Mouse (Mus musculus): ENCODE measurements at regions not wholly inside any gene's neighbourhood (a gene's known extent, or its start where the extent isn't known, plus 50 kb on each side); places are given as distances from the start of the nearest gene placed in this dataset.
"Not testable (repeated sequence)": the region's sequence is repeated elsewhere in the genome, so short reads cannot be mapped to it uniquely, and the experiment has no call there.

DNA sequence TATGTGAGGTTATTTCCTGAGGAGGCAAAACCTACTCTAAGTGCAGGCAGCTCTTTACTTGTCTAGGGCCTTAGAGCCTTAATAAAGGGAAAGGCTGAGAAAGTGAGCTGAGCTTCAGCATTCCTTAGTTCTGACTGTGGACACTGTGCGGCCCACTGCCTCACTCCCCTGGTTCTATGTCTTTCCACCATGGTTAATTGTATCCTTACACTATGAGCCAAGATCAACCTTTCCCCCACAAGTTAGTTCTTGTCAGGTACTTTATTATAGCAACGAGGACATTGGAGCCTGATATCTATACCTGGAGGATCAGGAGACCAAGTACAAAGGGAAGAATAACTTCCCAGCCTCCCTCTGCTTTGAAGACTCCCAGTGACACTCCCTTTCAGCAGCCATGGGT lies 101.7 kb upstream of the Tbl1xr1 start:
- DNase-seq, result no peak

DNA sequence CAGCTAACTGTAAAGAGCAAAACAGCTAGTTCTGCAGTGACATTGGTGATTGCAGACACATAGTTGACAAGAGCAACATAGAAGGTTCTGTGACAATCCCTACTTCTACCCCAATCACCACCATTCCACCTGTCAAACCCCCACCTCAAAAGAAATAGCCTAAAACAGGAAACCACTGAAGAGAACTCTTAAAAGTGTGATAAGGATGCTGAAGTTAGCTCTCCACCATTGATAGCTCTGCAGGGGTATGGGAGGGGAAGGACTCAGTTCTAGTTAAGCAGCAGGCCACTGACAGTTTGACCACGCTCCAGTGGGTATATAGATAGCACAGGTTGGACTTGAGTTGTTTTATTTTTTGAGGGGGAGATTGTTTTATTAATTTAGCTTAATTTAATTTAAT lies 98.7 kb upstream of the Tbl1xr1 start:
- DNase-seq, result no peak

DNA sequence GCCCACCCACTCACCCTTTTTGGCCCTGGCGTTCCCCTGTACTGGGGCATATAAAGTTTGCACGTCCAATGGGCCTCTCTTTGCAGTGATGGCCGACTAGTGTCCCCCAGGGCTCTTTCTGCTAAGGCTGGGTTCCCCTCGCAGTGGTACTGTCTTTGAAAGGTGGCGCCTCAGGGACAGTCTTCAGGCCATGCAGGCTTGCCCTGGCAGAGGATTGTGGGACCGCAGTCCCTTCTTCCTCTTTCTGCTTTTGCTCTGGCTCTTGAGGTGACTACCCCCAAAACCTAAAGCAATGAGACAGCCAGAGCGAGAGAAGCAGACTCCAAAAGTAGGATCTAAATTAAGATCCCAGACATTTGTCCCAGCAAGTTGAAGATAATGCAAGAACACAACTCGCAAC lies 93.5 kb upstream of the Tbl1xr1 start:
- no peak for DNase-seq

DNA sequence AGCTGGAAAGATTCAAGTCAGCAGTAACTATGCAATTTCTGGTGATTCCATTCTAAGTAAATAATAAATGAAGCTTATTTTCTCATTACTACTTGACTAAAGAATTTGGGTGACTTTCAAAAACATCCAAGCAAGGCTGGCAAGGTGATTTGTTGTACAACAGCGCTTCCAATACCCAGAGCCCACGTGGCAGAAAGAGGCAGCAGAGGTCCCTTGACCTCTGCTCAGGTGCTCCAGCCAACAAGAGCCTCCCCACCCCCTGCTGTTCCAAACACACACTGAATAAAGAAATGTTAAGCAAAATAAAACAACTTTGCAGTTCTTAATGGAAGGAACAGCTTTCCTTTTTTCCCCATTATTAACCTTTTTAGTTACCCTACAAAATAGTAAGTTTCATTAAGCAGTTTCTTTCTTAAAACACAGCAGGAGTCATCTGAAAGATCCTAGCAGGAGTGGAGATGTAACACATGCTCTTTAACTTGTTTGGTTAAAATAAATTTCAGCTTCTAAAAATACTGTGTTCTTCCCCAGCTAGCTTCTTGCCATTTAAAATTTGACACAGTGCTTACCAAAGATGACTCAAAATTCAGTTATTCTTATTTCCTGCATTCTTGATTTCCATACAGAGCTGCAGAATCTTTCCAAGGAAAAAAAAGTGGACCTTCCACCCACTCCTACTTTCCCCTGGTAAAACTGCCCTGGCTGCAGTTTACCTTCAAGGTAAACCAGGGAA lies 92.3 kb upstream of the Tbl1xr1 start:
- DNase-seq, result no peak

DNA sequence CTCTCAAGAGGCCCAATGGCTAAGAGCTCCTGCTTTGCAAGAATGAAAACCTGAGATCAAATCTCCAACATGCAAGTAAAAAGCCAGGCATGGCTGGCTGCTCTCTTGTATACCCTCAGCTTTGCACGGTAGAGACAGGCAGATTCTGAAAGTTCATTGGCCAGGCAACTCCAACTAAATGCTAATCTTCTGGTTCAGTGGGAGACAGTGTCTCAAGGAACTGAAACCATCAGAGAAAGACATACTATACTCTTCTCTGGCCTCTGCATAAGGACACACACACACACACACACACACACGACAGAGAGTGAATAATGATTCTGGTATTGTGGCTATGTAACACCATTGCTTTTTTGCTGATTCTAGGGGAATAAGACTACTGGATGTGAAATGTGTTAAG lies 91.6 kb upstream of the Tbl1xr1 start:
- no peak for DNase-seq

DNA sequence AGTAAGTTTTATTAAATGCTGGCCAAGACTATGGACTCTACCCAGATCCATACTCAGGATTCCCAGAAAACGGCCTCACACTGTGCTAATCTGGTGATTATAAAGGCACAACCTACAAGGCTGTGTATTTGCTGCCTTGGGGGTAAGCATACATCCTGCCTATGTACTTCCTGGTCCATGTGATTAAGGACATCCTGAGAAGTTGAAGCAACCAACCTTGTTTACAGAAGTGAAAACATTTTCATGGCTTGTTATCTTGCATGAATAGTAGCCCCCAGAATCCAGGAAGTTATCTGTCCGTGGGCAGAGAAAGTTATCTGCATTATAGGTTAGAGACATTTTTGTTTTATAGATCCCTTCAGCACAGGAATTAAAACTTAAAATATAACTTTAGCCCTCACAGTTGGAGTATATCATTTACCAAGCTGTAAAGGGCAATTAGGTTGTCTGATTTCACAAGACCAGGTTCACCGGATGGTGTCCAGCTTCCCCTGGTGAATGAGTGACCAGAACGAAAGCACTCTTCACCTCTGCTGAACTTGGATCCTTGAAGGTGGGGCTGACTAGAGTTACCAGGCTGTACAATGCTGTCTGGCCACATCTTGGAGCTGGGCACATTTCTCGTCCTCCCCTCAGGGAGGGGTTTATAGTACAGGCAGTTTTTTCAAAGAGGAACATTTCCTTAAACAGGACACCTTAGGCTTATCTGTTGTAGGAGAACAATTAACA lies 90.1 kb upstream of the Tbl1xr1 start:
- DNase-seq, result no peak

DNA sequence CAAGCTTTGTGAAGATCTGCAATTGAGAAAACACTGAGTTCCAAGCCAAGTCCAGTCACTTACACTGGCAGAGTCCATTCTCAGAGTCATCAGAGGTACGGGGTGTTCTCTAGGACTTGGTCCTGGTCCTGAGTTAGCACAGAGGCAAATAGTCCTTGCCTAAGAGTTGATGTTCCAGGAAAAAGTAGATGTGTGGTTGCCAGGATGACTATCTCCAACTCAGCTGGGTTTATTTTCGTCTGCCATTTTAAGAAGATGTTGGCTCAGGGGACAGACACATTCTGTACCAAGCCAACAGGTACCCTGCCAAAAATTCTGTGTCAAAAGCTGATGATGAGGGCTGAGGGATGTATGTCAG lies 89.6 kb upstream of the Tbl1xr1 start:
- DNase-seq, result no peak

- no peak for DNase-seq
Measured at GRCm38 (mm10) chr3:21987455-21988009, 88.9 kb upstream of the Tbl1xr1 start.

DNA sequence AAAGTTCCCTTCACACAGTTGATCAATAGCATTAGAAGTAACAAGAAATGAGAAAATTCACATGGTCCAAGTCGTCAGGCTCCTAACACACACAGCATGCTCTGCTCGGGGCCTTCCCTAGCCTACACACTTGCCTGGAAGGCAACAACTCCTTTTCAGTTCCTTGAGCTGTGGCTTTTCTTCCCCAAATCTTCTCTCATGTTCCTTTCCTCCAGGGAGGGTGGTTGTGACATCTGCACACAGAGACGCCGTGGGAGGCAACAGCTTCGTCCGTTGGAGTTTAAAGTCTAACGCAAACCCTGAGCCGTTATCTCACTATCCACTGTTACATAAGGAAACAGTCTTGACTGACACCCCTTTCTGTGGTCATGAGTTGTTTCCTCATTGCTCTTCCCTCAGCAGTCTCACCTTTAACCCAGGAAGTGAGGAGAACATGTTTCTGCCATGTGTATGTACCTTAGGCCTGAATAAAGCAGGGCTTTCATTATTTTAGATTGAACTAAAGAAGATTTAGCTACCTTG lies 88.4 kb upstream of the Tbl1xr1 start:
- DNase-seq, result peak; percentile 48

GRCm38 (mm10) chr3:21990526-21990925 lies 85.9 kb upstream of the Tbl1xr1 start:
- DNase-seq, result no peak

DNA sequence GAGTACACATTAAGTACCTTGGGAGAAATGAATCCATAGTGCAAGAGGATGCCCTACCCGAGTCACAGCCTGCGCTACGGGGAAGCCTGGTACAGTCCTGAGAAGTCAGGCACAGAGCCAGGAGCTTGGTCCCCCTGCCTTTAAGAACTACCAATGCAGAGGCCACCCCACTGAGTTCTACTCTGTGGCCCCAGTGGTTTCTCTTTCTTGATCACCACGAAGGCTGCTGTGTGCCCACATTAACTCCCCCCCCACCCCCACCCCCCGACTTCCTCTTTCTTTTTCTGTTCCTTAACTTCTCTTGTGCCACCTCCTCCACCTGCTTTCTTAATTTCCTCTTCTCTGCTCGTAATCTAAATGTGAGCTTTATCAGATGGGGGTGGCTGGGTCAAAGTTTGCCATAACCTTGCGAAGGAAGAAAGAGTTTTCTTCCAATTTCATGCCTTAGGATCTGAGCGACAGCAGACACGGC lies 84.7 kb upstream of the Tbl1xr1 start:
- DNase-seq, result peak; percentile 69

DNA sequence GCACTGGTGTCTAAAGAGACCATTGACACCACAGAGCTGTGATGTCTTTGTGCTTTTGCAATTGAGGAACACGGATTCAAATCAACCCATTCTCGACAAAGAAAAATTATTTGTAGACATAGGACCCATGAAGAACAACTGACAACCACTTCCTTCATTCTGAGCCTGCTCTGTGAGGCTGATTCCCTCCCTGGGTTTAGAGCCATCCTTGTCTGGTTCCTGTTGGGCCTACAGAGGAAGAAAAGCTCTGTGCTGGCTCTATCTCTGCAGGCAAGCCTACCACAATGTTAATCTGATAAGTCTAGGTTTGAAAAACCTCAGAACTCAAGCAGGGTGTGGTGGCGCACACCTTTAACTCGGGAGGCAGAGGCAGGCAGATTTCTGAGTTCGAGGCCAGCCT lies 84.2 kb upstream of the Tbl1xr1 start:
- no peak for DNase-seq

GRCm38 (mm10) chr3:21993961-21994360 lies 82.5 kb upstream of the Tbl1xr1 start:
- no peak for DNase-seq

GRCm38 (mm10) chr3:21995566-21996391 lies 80.7 kb upstream of the Tbl1xr1 start:
- DNase-seq, result no peak

GRCm38 (mm10) chr3:21997387-21997786 lies 79.1 kb upstream of the Tbl1xr1 start:
- no peak for DNase-seq

- DNase-seq, result no peak
Measured at GRCm38 (mm10) chr3:22005456-22005855, 71.0 kb upstream of the Tbl1xr1 start.

- DNase-seq, result no peak
Measured at GRCm38 (mm10) chr3:22006113-22006512, 70.3 kb upstream of the Tbl1xr1 start.

- DNase-seq, result no peak
Measured at GRCm38 (mm10) chr3:22006651-22007050, 69.8 kb upstream of the Tbl1xr1 start.

GRCm38 (mm10) chr3:22007736-22008135 lies 68.7 kb upstream of the Tbl1xr1 start:
- DNase-seq, result no peak

DNA sequence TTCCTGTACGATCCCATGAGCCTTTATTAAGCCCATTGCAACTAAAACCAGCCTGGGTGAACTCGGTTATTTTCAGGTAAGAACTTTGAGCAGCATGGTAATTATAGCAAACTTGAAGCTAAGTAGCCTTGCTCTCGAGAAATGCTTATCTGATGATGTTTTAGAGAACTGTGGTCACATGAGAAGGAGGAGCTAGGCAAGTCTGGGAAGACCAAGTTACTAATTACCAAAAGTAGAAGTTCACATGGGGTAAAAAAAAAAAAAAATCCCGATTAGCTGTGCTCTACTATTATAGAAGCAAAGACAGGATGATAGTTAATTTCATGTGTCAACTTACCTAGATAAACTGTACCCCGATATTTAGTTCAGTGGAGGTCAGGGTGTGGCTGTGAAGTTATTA lies 68.0 kb upstream of the Tbl1xr1 start:
- no peak for DNase-seq

DNA sequence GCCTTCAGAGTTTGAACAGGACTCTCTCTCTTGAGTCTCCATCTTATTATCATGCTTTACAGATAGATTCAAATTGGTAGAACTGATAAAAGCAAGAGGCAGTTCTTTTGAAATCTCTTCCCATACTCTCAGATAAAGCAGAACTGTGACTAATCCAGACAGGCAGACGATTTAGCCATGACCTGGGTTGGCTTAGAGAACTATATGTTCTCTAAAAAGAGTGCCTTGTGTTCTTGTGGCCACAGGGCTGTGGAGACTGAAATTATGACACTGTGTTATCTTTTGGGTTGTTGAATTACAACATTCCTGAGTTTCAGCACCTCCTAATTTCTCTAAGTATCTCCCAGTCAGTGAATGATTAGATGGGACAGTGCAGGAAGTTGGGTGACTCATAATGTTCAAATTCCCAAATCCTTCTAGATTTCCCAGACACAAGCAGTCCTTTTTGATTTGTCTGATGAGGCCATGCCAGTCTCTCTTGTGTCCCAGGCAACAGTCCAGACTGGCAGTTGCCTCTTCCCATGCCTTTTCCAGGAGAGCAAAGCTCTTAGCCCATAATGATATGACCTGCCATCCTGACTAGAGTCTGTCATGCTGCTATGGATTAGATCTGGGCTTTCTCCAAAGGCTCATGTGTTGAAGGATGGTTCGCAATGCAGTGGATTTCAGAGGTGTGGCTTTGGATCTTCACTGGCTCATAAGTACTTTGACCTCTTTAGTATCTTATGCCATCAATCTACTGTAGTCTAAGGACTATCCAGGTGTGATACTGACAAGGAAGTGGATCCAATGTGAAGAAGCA lies 66.4 kb upstream of the Tbl1xr1 start:
- DNase-seq, result no peak

- not testable (repeated sequence) for DNase-seq
Measured at GRCm38 (mm10) chr3:22010700-22010991, 65.8 kb upstream of the Tbl1xr1 start.

Measured in layer of hippocampus, adult 9-11 months (tissue).